Mouse (Mus musculus) layer of hippocampus, postnatal 14 days (tissue): Measurements from ENCODE around the gene Kri1. TPM values are rescaled to one million over a fixed set of nuclear protein-coding genes. Genes with fewer than 3 reads are reported as not detected.
"Not testable (repeated sequence)": the region's sequence is repeated elsewhere in the genome, so short reads cannot be mapped to it uniquely, and the experiment has no call there.

ENCODE experiments used
- DNase-seq, 2 experiments: peaks; one replicate each; pipeline ENCODE4 v3.0.0; 2021 to 2022; ENCODE audit warnings: low spot score in 2 of 2, mixed read lengths in 1 of 2
- total RNA-seq, 2 experiments: library from RNA; stranded (reverse); gene quantifications; 2 replicates each; pipeline ENCODE4 v1.2.3; 2021

Kri1 gene
- total RNA-seq, 2 experiments from 2014 or later: 32.1 to 33.4 TPM

DNA sequence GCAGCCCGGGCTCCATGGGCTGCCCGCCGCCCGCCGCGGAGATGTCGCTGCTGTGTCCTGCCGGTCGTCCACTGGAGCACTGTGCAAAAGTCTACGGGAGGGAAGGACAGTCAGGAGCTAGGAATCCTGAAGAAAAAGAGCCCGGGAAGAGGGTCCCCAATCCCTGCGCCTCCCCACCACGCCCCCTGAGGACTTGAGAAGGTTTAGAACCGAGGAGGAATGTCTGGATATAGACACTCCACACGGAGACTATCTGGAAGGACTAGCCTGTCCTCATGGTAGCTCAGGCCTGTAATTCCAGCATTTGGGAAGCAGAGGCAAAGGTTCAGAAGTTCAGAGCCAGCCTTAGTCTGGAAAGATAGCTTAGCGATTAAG lies 42.7 kb downstream of the Kri1 start:
- no peak for DNase-seq

DNA sequence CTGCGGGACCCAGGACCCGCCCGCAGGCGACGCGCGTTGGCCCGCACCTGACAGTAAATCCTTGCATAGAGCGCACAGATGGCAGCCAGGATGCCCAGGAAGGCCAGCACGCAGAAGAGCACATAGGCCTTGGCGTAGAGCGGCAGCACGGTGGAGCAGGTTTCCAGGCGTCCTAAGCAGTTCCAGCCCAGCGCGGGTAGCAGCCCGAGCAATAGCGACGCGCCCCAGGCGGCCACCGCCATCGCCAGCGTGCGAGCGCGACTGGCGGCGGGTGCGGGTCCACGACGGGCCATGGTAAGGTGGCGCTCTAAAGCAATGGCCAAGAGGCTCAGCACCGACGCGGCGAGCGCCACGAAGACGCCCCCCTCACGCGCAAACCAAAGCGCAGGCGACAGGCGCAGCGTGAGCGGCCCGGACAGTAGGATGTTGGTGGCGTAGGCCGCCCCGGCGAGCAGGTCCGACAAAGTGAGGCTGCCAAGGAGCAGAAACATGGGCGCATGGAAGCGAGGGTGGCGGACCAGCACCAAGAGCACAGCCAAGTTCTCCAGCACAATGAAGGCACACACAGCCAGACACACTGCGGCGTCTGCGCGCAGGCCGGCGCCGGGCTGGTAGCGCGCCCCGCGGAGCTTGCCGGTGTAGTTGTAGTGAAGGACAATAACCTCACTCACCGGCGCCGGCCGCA lies 43.2 kb downstream of the Kri1 start:
- peak; percentile 37 to 61 for DNase-seq

DNA sequence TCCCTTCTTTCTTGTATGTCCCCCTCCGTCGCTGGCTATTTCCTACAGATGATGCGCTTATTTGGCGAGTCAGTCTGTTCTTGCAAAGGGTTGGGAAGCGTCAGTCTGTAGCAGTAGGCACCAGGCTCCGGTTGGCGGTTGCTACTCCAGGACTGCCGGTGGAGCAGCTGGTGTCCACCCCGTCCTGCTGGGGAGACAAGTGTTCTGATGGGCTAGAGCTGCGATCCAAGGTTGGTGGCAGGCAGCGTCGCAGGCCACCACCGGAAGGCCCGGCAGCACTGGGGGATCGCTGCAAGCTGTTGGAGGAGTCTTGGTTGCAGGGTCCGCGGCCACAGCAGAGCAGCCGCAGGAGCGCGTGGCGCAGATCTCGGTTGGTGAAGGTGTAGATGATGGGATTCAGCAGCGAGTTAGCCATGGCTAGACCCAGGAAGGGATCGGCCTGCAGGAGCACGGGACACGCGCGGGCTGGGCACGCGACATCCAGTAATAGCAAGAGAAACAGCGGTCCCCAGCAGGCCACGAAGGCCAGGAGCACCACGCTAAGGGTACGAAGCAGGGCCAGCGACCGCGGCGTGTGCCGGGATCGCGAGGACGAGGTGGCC lies 43.8 kb downstream of the Kri1 start:
- peak in 1 of 2 experiments; percentile 34 for DNase-seq

DNA sequence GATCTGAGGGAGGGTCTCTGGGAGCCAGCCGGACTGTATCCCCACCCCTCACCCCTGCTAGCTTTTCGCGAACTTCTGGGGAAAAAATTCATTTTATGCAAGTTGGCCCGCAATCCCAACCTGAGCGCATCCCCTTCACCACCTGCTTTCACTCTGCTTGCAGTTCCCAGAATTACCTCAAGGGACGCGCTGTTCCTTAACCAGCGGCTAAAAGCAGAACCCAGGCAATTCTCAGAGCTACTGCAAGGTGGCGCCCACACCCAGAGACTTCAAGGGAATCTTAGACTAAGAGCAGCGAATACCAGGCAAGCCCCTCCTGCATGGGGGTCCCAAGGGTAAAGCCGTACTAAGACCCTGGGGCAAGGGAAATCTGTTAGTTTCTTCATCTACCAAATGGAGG lies 46.4 kb downstream of the Kri1 start:
- DNase-seq: peak; percentile 78 to 81

DNA sequence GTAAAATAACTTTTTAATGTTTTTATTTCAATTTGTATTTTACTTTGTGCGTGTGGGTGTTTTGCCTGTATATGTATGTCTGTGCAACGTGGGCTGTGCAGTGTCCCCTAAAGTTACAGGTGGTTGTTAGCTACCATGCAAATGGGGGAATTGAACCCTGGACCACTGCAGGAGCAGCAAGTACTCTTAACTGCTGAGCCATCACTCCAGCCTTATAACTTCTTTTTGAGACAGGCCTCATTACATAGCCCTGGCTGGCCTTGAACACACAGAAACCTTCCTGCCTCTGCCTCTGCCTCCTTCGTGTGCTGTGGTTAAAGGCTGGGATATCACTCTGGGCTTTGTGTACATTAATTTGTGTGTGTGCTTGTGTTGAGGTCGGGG lies 48.3 kb downstream of the Kri1 start:
- no peak for DNase-seq

DNA sequence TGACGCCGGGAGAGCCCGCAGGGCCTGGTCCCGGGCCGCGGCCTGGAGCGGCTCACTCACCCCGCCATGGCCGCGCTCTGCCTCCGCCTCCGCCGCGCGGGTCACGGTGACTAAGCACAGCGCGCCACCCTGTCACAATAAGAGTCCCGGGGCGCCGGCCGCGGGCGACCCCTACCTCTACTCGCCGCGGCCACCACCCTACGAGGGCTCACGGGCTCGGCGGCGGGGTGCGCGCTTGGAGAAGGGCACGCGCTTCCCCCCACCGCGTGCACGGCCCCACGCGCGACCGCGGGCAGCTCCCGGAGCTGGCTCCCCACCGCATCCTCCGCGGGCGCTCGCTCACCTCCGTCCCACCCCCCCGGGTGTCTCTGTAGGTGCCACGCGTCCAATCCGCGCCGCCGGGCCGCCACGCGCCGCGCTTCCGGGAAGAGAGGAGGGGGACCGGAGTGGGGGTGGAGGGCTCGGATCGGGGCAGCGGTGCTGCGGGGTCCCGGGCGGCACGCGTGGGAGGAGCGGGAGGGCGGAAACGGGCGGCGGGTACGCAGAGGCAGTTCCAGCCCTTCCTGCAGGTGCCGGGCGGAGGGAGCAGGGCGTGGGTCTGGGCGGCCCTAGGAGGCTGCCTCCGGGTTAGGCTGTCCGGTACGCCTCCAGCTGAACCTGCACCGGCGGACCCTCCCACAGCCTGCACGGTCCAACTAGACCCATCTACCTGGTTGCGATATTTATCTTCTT lies 48.9 kb downstream of the Kri1 start, which contains the start of gene Keap1:
Keap1 (minus strand) TSS at position 629 of the 732 bp plus-strand sequence.
- peak; percentile 70 to 73 for DNase-seq

DNA sequence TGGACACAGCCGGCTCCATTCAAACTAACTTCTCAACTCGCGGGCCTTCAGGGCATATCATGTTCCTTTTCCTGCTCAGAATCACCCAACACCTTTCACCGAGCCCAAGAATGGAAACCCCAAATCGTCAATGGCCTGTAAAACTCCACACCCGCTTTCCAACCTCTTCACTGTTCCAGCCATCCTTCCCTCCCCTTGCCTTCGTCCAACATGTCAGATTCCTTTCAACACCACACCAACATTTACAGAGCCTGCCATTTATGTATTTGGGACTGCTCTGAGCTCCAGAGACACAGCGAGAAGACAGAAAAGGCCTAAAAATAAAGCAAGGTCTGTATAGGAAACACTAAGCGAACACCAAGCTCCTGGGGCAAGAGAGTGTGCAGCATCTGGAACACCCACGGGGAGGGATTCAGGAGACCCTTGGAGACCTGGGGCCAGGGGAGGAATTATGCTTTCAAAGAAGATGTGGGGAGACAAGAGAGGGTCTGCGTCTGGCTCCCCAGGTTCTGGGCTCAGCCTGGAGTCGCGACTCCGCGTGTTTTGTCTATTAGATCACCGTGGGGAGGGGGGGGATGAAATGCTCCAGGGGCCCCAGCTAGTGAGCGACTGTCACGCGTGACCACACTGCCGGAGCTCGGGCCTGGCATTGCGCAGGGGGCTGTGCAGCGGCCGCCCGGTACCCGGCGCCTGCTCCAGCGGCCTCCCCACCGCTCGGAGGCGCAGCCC lies 49.6 kb downstream of the Kri1 start:
- DNase-seq: peak in 1 of 2 experiments; percentile 28

DNA sequence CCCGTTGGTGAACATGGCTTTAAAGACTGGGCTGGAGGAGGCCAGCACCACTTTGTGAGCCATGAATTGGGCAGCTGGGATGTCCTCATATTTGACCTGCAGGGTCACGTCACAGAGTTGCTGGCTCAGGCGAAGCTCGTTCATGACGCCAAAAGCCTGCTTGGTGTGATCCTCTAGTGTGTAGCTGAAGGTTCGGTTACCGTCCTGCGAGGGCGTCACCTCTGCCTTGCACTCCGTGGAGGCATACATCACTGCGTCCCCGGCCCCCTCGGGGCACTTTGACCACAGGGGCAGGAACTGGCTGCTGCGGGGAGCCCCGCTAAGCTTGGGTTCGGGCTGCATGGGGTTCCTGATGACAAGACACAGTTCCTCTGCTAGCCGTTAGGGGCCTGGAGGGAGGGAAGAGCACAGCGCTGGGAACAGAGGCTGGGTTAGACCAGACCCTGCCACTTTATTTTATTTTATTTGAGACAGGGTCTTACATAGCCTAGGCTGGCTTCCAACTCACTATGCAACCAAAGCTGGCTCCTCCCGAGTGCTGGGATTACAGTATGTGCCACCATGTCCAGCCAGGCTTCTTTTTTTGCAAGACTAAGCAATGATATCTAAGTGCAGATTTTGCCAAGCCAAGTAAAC lies 50.3 kb downstream of the Kri1 start:
- DNase-seq: peak in 1 of 2 experiments; percentile 32

DNA sequence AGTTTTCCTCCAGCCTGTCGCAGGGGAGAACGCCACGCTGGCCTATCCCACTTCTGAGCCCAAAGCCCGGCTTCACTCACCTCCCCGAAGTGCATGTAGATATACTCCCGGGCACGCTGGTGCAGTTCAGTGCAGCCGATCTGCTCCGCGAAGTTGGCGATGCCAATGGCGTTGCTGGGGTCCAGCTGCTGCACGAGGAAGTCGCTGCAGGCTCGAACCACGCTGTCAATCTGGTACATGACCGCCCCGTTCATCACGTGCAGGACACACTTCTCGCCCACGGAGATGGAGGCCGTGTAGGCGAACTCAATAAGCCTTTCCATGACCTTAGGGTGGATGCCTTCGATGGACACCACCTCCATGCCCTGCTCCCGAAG lies 50.8 kb downstream of the Kri1 start:
- DNase-seq: no peak

DNA sequence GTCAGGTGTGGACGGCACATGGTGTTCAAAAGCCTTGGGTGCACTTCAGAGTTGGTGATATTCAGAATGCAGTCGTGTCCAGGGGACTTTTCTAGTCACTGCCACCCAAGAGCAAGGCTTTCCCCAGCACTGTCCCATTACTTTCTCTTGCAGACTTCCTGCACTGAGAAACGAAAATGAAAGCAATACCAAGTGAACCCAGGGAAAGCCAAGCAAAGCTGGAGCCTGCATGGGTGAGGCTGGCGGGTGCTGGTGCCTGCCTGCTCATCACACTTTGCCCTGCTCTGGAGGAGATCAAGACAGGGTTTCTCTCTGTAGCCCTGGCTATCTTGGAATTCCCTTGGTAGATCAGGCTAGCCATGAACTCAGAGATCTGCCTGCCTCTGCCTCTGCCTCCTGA lies 52.4 kb downstream of the Kri1 start:
- DNase-seq: no peak

DNA sequence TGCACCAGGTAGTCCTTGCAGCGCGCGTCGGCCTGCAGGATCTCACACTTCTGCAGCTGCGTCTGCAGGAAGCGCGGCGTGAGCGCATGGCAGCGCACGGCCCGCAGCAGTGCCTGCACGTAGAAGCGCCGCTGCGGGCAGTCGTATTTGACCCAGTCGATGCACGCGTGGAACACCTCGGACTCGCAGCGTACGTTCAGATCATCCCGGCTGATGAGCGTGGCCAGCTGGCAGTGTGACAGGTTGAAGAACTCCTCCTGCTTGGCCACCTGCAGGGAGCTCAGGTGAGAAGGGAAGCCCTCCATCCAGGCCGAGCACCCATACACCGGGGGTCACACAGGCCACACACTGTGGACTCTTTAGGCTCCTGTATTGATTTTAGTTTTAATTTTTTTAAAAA lies 54.0 kb downstream of the Kri1 start:
- no peak for DNase-seq

DNA sequence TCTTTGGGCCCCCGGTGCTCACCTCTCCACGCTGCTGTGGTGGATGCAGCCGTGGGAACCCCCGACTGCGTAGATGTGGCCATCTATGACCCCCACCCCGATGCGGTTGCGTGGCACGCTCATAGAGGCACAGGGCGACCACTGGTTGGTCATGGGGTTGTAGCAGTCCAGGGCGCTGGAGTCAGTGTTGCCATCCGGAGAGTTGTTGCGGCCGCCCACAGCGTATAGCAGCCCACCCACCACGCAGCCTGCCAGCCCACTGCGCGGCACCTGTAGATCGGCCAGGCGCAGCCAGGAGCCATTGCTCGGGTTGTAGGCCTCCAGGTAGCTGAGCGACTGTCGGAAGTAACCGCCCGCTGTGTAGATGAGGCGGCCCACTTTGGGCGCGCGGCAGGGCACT lies 54.4 kb downstream of the Kri1 start:
- DNase-seq: no peak

DNA sequence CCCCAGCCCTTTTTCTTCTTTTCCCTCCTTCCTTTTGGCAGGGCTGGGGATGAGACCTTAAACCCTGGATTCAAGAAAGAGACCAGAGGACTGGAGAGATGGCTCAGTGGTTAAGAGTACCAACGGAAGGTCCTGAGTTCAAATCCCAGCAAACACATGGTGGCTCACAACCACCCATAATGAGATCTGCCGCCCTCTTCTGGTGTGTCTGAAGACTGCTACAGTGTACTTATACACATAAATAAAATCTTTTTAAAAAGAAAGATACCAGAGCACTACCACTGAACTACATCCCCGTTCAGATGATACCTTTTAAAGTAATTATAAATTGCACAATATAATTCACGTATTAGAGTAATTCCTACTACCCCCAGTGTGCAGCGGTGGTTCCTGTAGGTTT lies 54.9 kb downstream of the Kri1 start:
- DNase-seq: no peak

DNA sequence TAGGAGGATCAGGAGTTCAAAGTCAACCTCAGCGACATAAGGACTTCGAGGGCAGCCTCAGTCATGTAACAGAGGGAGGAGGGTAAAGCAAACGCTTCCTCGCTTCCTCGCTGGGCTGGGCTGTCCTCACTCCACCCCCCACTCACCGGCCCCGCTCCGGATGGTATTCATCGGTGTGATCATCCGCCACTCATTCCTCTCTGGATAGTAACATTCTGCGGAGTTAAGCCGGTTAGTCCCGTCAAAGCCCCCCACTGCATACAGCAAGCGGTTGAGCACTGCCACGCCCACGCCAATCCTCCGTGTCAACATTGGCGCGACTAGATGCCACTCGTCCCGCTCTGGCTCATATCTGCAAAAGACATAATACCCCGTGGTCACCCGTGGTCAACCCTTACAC lies 56.2 kb downstream of the Kri1 start:
- DNase-seq: no peak

DNA sequence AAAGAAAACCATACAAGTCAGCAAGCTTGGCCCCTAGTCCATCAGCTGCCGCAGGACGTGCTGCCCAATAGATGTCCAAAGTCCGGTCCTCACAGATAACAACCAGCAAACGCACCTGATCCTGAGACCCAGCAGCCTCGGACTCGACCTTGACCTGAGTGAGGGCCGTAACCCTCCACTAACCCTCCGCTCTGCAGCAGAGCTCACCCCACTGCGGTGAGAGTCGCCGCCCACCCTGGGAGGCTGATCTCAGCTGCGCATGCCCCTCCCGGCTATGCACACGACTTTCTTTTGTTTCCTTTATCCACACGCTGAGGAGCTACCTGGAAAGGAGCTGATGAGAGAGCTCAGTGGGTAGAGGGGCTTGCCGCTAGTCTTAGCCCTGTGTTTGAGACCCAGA lies 60.4 kb downstream of the Kri1 start:
- no peak for DNase-seq

DNA sequence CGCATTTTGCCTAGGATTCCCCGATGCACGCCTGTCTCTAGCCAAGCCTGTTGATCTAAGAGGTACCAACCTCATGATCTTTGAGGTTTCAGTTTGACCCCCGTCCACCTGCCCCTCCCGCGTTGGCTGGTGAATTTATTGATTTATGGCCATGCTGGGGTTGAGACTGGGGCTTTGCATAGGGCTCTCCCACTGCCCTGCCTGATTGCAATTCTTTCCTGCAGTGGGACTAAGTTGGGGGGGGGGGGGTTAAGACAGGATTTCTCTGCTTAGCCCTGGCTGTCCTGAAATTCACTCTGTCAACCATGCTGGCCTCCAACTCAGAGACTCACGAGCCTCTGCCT lies 62.4 kb downstream of the Kri1 start:
- DNase-seq: no peak

DNA sequence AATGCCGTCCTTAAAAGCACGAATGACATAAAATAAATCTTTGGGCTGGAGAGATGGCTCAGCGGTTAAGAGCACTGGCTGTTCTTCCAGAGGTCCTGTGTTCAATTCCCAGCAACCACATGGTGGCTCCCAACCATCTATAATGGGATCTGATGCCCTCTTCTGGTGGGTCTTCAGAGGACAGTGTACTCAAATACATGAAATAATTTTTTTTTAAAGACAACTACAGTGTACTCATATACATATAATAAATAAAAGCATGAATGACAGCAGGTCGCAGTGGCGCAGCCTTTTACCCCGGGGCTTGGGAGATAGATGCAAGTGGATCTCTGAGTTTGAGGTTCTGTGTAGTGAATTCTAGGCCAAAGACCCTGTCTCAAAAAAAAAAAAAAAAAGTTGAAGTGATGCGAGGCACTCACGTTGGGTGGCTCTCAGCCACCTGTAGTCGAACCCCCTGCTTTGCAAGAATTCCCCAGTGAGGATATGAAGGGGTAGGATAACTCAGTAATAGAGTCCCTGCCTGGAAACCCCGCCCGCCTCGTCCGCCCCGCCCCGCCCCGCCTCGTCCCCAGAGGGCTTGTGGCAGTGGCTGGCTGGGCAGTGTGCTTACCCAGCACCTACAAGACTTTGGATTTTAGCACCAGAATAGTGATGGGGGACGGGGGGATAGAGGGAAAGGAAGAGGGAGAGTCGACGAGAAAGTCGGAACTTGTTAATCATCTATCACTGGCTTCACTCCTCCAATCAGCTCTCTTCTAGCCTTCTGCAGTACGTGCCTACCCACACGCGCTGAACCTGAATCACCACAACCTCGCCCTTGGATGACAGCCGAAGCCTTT lies 63.0 kb downstream of the Kri1 start:
- no peak for DNase-seq

DNA sequence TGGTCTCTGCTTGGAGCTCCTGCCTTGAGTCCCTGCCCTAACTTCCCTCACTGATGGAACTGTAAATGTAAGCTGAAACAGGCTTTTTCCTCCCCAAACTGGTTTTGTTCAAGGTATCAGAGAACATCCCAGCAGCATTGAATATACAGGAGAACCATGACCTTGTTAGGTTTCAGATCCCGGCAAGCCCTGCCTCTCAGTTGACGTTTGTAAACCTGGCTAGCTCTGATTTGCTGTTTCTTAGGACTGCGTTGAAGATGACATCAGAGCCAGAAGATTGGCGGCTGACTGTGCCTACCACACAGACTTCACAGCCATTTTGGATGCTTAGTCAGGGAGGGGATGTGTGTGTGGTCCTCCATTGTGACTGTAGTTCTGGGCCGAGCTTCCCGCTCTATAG lies 63.9 kb downstream of the Kri1 start:
- DNase-seq: no peak

DNA sequence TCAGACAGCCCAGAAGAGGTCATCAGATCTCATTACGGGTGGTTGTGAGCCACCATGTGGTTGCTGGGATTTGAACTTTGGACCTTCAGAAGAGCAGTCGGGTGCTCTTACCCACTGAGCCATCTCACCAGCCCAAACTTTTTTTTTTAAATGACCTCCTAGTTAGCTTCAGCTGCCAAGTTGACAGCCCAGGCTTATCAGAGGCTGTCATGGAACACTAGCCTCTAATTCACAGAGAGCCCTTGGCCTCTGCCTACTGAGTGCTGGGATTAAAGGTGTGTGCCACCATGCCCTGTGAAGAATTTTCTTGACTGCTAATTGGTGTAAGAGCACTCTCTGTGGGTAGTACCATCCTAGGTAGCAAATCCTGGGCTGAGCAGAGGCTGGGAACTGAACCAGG lies 64.3 kb downstream of the Kri1 start:
- DNase-seq: not testable (repeated sequence)
